Mouse (Mus musculus) MEL (cell line): Measurements from ENCODE around the gene Ubl3. TPM values are rescaled to one million over a fixed set of nuclear protein-coding genes. Genes with fewer than 3 reads are reported as not detected.

Source experiments
- DNase-seq: peaks from one replicate; pipeline ENCODE4 v3.0.0; 2011; ENCODE audit warnings: low read depth, low spot score
- H3K27ac ChIP-seq: 2 replicates; pipeline ENCODE4 v1.5.1; 2012; ENCODE audit warnings: low read depth, mild to moderate bottlenecking, control low read depth, low read length, moderate library complexity; ENCODE audit not compliant: control insufficient read depth
- H3K27me3 ChIP-seq, 2 experiments: fragments of 150-350 bp in 1 of 2; sonication (generic) in 1 of 2; 2 replicates each; pipeline ENCODE4 v1.6.1; 2012; ENCODE audit warnings: low read length in 2 of 2, mild to moderate bottlenecking in 2 of 2, improper control_type of control experiment in 1 of 2, moderate library complexity in 1 of 2; ENCODE audit not compliant: insufficient read depth in 2 of 2, control insufficient read depth in 1 of 2
- H3K36me3 ChIP-seq, 2 experiments: 2 replicates each; pipeline ENCODE4 v1.6.1; 2012 to 2014; ENCODE audit warnings: low read length in 2 of 2, improper control_type of control experiment in 1 of 2, inconsistent platforms in 1 of 2, mild to moderate bottlenecking in 1 of 2; ENCODE audit not compliant: insufficient read depth in 2 of 2, control insufficient read depth in 1 of 2
- H3K4me1 ChIP-seq, 2 experiments: fragments of 150-350 bp in 1 of 2; sonication (generic) in 1 of 2; 2 replicates each; pipeline ENCODE4 v1.6.1; 2012; ENCODE audit warnings: low read length in 2 of 2, improper control_type of control experiment in 1 of 2, mild to moderate bottlenecking in 1 of 2; ENCODE audit not compliant: insufficient read depth in 2 of 2, control insufficient read depth in 1 of 2
- H3K4me3 ChIP-seq, 2 experiments: fragments of 150-350 bp in 1 of 2; sonication (generic) in 1 of 2; 2 replicates each; pipeline ENCODE4 v1.5.1; 2012; ENCODE audit warnings: low read depth in 2 of 2, low read length in 2 of 2, mild to moderate bottlenecking in 2 of 2, moderate library complexity in 2 of 2, control low read depth in 1 of 2, improper control_type of control experiment in 1 of 2; ENCODE audit not compliant: control insufficient read depth in 1 of 2, insufficient read depth in 1 of 2
- H3K79me2 ChIP-seq: 2 replicates; pipeline ENCODE4 v1.6.1; 2012; ENCODE audit warnings: mild to moderate bottlenecking, low read length, moderate library complexity; ENCODE audit not compliant: control insufficient read depth, poor library complexity, insufficient read depth
- H3K9ac ChIP-seq: 2 replicates; pipeline ENCODE4 v1.6.1; 2012; ENCODE audit warnings: low read depth, mild to moderate bottlenecking, control low read depth, low read length, moderate library complexity; ENCODE audit not compliant: control insufficient read depth, poor library complexity, severe bottlenecking
- H3K9me3 ChIP-seq: fragments of 150-350 bp; sonication (generic); replicated peaks from 2 replicates; pipeline ENCODE4 v1.6.1; 2012; ENCODE audit warnings: mild to moderate bottlenecking, low read length, improper control_type of control experiment, moderate library complexity; ENCODE audit not compliant: insufficient read depth
- BHLHE40 ChIP-seq: IDR thresholded peaks from 2 replicates; pipeline ENCODE4 v1.6.1; 2012; ENCODE audit warnings: low read depth, mild to moderate bottlenecking, inconsistent platforms, low read length, improper control_type of control experiment, borderline replicate concordance
- CHD1 ChIP-seq: IDR thresholded peaks from 2 replicates; pipeline ENCODE4 v1.6.1; 2012; ENCODE audit warnings: low read depth, mild to moderate bottlenecking, inconsistent platforms, low read length, improper control_type of control experiment
- CTCF ChIP-seq, 3 experiments: IDR thresholded peaks in 2 of 3; conservative IDR thresholded peaks in 1 of 3; 2 replicates each; pipeline ENCODE4 v1.5.1; 2011 to 2012; ENCODE audit warnings: low read length in 3 of 3, low read depth in 2 of 3, mild to moderate bottlenecking in 2 of 3, improper control_type of control experiment in 1 of 3, inconsistent platforms in 1 of 3, mixed read lengths in 1 of 3, moderate library complexity in 1 of 3; ENCODE audit not compliant: control insufficient read depth in 1 of 3, insufficient read depth in 1 of 3, poor library complexity in 1 of 3, severe bottlenecking in 1 of 3
- E2F4 ChIP-seq: IDR thresholded peaks from 2 replicates; pipeline ENCODE4 v1.6.1; 2011; ENCODE audit warnings: low read depth, low read length, improper control_type of control experiment, borderline replicate concordance
- ELF1 ChIP-seq: IDR thresholded peaks from 2 replicates; pipeline ENCODE4 v1.6.1; 2014; ENCODE audit warnings: low read depth, mild to moderate bottlenecking, inconsistent platforms, low read length, improper control_type of control experiment, moderate library complexity
- EP300 ChIP-seq, 2 experiments: IDR thresholded peaks; 2 replicates each; pipeline ENCODE4 v1.6.1; 2011; ENCODE audit warnings: improper control_type of control experiment in 2 of 2, low read length in 2 of 2, low read depth in 1 of 2, mild to moderate bottlenecking in 1 of 2
- ETS1 ChIP-seq: IDR thresholded peaks from 2 replicates; pipeline ENCODE4 v1.6.1; 2012; ENCODE audit warnings: low read depth, mild to moderate bottlenecking, inconsistent platforms, low read length, improper control_type of control experiment, moderate library complexity
- JUND ChIP-seq: IDR thresholded peaks from 2 replicates; pipeline ENCODE4 v1.6.1; 2011; ENCODE audit warnings: low read depth, mild to moderate bottlenecking, improper control_type of control experiment, low read length
- NELFE ChIP-seq: IDR thresholded peaks from 2 replicates; pipeline ENCODE4 v1.6.1; 2011; ENCODE audit warnings: low read depth, low read length, improper control_type of control experiment
- NRF1 ChIP-seq: IDR thresholded peaks from 2 replicates; pipeline ENCODE4 v1.6.1; 2014; ENCODE audit warnings: low read depth, mild to moderate bottlenecking, inconsistent platforms, low read length, improper control_type of control experiment, moderate library complexity; ENCODE audit not compliant: poor library complexity, insufficient read depth, severe bottlenecking
- POLR2AphosphoS2 ChIP-seq: IDR thresholded peaks from 2 replicates; pipeline ENCODE4 v1.6.1; 2011; ENCODE audit warnings: low read length, improper control_type of control experiment
- TBP ChIP-seq: IDR thresholded peaks from 2 replicates; pipeline ENCODE4 v1.8.0; 2011; ENCODE audit warnings: low read depth, low read length, improper control_type of control experiment
- TCF12 ChIP-seq: IDR thresholded peaks from 2 replicates; pipeline ENCODE4 v1.6.1; 2014; ENCODE audit warnings: low read depth, mild to moderate bottlenecking, inconsistent platforms, low read length, improper control_type of control experiment, moderate library complexity
- USF1 ChIP-seq: IDR thresholded peaks from 2 replicates; pipeline ENCODE4 v1.6.1; 2014; ENCODE audit warnings: low read depth, mild to moderate bottlenecking, inconsistent platforms, low read length, improper control_type of control experiment, moderate library complexity
- USF2 ChIP-seq, 2 experiments: IDR thresholded peaks; 2 replicates each; pipeline ENCODE4 v1.6.1; 2011 to 2012; ENCODE audit warnings: improper control_type of control experiment in 2 of 2, low read length in 2 of 2, borderline replicate concordance in 1 of 2, inconsistent platforms in 1 of 2, low read depth in 1 of 2, mild to moderate bottlenecking in 1 of 2; ENCODE audit not compliant: insufficient read depth in 1 of 2
- ZKSCAN1 ChIP-seq: IDR thresholded peaks from 2 replicates; pipeline ENCODE4 v1.6.1; 2012; ENCODE audit warnings: low read depth, mild to moderate bottlenecking, inconsistent platforms, low read length, improper control_type of control experiment, moderate library complexity
- ZMIZ1 ChIP-seq: IDR thresholded peaks from 2 replicates; pipeline ENCODE4 v1.6.1; 2012; ENCODE audit warnings: low read depth, mild to moderate bottlenecking, inconsistent platforms, low read length, improper control_type of control experiment, moderate library complexity
- ZNF384 ChIP-seq: IDR thresholded peaks from 2 replicates; pipeline ENCODE4 v1.6.1; 2012; ENCODE audit warnings: low read depth, mild to moderate bottlenecking, inconsistent platforms, low read length, improper control_type of control experiment
- polyA plus RNA-seq, 2 experiments: library from polyadenylated mRNA; stranded (reverse) in 1 of 2; unstranded in 1 of 2; fragments of >175 nt in 1 of 2; fragments of >200 nt in 1 of 2; gene quantifications; 2 replicates each; pipeline versions ENCODE4 v1.2.1 to v1.2.4; 2012; ENCODE audit warnings: low replicate concordance in 2 of 2, low read depth in 1 of 2; ENCODE audit not compliant: insufficient read length in 2 of 2, insufficient read depth in 1 of 2, missing spikeins in 1 of 2
- total RNA-seq: library from RNA; depleted of rRNA; stranded (reverse); fragments of 300-350 nt; gene quantifications from 2 replicates; pipeline ENCODE4 v1.2.3, GENCODE M21; 2012

Gene Ubl3
- total and polyA plus RNA-seq, 3 experiments: 41.0 to 59.0 TPM; not detected in 1

- no peaks in the 10 kb centered on the region for H3K9me3 ChIP-seq
- no peak overlapping the region for H3K9ac ChIP-seq
- no peaks in the 10 kb centered on the region for H3K4me1 ChIP-seq
- no peak overlapping the region for H3K27ac ChIP-seq
- no peak for DNase-seq
- H3K79me2 ChIP-seq: no peaks in the 10 kb centered on the region
- H3K4me3 ChIP-seq: no peak overlapping the region
- TF ChIP-seq NELFE (no peak), ZKSCAN1 (no peak), ZNF384 (no peak), CTCF (IDR thresholded peaks at IDR 0.05 in 2 of 3, conservative IDR thresholded peaks at IDR 0.05 in 1 of 3; ENCODE audit: control insufficient read depth in 1 of 3, insufficient read depth in 1 of 3, low read depth in 2 of 3, low read length in 3 of 3, poor library complexity in 1 of 3, severe bottlenecking in 1 of 3) (no peak), ZMIZ1 (no peak), ELF1 (no peak), USF1 (no peak)
- H3K27me3 ChIP-seq: no peaks in the 10 kb centered on the region
- no peaks in the 10 kb centered on the region for H3K36me3 ChIP-seq
Observed at GRCm38 (mm10) chr5:148598376-148598775, 45.8 kb upstream of the Ubl3 start.

- Histone ChIP-seq H3K4me1 (no peaks in the 10 kb centered on the region), H3K36me3 (no peaks in the 10 kb centered on the region), H3K27ac (no peak overlapping the region), H3K9me3 (no peaks in the 10 kb centered on the region)
- TF ChIP-seq ETS1 (no peak), NRF1 (no peak), USF2 (IDR thresholded peaks at IDR 0.05; ENCODE audit: borderline replicate concordance in 1 of 2, insufficient read depth in 1 of 2, low read depth in 1 of 2, low read length in 2 of 2) (no peak), E2F4 (no peak), TCF12 (no peak), TBP (no peak), EP300 (IDR thresholded peaks at IDR 0.05; ENCODE audit: low read depth in 1 of 2, low read length in 2 of 2) (no peak)
- TF ChIP-seq, all 39 proteins: peak for 0
- no peak overlapping the region for H3K9ac ChIP-seq
- no peaks in the 10 kb centered on the region for H3K79me2 ChIP-seq
- H3K27me3 ChIP-seq: no peaks in the 10 kb centered on the region
- no peak overlapping the region for H3K4me3 ChIP-seq
- no peak for DNase-seq
Observed at GRCm38 (mm10) chr5:148596086-148596753, 43.6 kb upstream of the Ubl3 start.

GRCm38 (mm10) chr5:148595459-148595751, 42.8 kb upstream of the Ubl3 start:
- Histone ChIP-seq H3K79me2 (no peaks in the 10 kb centered on the region), H3K4me3 (no peak overlapping the region), H3K4me1 (no peaks in the 10 kb centered on the region), H3K9ac (no peak overlapping the region), H3K27me3 (no peaks in the 10 kb centered on the region), H3K27ac (no peak overlapping the region), H3K9me3 (no peaks in the 10 kb centered on the region), H3K36me3 (no peaks in the 10 kb centered on the region)
- no peak for TF ChIP-seq EP300 (IDR thresholded peaks at IDR 0.05; ENCODE audit: low read depth in 1 of 2, low read length in 2 of 2)
- TF ChIP-seq BHLHE40: no peak
- TF ChIP-seq JUND: no peak
- TF ChIP-seq POLR2AphosphoS2: no peak
- no peak for TF ChIP-seq CHD1
- no peak for DNase-seq
